Mouse (Mus musculus): ENCODE results near the gene Dtx1. TPM values are rescaled to one million over a fixed set of nuclear protein-coding genes. Genes with fewer than 3 reads are reported as not detected.

Gene Dtx1
- polyA plus RNA-seq, 1 experiment from 2014 or later: 3.6 TPM

- Histone ChIP-seq H3K27me3 (ENCODE audit: control insufficient read depth, insufficient read depth, low read length) (no peaks in the 10 kb centered on the region), H3K9ac (ENCODE audit: low read length) (no peak overlapping the region), H3K4me1 (ENCODE audit: control insufficient read depth, insufficient read depth, low read length) (no peaks in the 10 kb centered on the region), H3K9me3 (replicated peaks; ENCODE audit: control insufficient read depth, low read length) (no peaks in the 10 kb centered on the region), H3K27ac (ENCODE audit: low read length) (no peak overlapping the region), H3K36me3 (ENCODE audit: control insufficient read depth, insufficient read depth, low read length) (no peaks in the 10 kb centered on the region), H3K4me2 (ENCODE audit: low read depth, low read length) (no peak overlapping the region), H3K4me3 (replicated peaks; ENCODE audit: low read length) (no peak overlapping the region)
- WGBS: 23% methylated on average over 21 of the region's 21 CpGs
- ATAC-seq (ENCODE audit: insufficient read depth, low FRiP score): peak; percentile 22; the same call in 1 of the 2 replicates
Observed at GRCm38 (mm10) chr5:120674229-120675145, 37.2 kb downstream of the Dtx1 start.

- no peak for ATAC-seq (ENCODE audit: insufficient read depth, low FRiP score)
- H3K4me2 ChIP-seq (ENCODE audit: low read depth, low read length): no peak overlapping the region
- no peaks in the 10 kb centered on the region for H3K4me1 ChIP-seq (ENCODE audit: control insufficient read depth, insufficient read depth, low read length)
- WGBS: 3% methylated on average over 12 of the region's 12 CpGs
- H3K9me3 ChIP-seq (replicated peaks; ENCODE audit: control insufficient read depth, low read length): no peaks in the 10 kb centered on the region
- H3K36me3 ChIP-seq (ENCODE audit: control insufficient read depth, insufficient read depth, low read length): no peaks in the 10 kb centered on the region
- no peak overlapping the region for H3K27ac ChIP-seq (ENCODE audit: low read length)
- H3K9ac ChIP-seq (ENCODE audit: low read length): no peak overlapping the region
- no peaks in the 10 kb centered on the region for H3K27me3 ChIP-seq (ENCODE audit: control insufficient read depth, insufficient read depth, low read length)
- H3K4me3 ChIP-seq (replicated peaks; ENCODE audit: low read length): no peak overlapping the region
Observed at GRCm38 (mm10) chr5:120673626-120674025, 38.1 kb downstream of the Dtx1 start.

- Histone ChIP-seq H3K9me3 (replicated peaks; ENCODE audit: control insufficient read depth, low read length) (no peaks in the 10 kb centered on the region), H3K9ac (ENCODE audit: low read length) (no peak overlapping the region), H3K4me2 (ENCODE audit: low read depth, low read length) (no peak overlapping the region)
Observed at GRCm38 (mm10) chr5:120671865-120672264, 39.9 kb downstream of the Dtx1 start.

GRCm38 (mm10) chr5:120670132-120670531, 41.6 kb downstream of the Dtx1 start:
- WGBS: 81% methylated on average over 7 of the region's 7 CpGs
- H3K36me3 ChIP-seq (ENCODE audit: control insufficient read depth, insufficient read depth, low read length): no peaks in the 10 kb centered on the region
- peaks cover 6% of the 10 kb centered on the region; the same call in 1 of the 2 replicates for H3K27me3 ChIP-seq (ENCODE audit: control insufficient read depth, insufficient read depth, low read length)
- no peak overlapping the region for H3K9ac ChIP-seq (ENCODE audit: low read length)
- H3K9me3 ChIP-seq (replicated peaks; ENCODE audit: control insufficient read depth, low read length): no peaks in the 10 kb centered on the region
- no peak overlapping the region for H3K27ac ChIP-seq (ENCODE audit: low read length)
- H3K4me3 ChIP-seq (replicated peaks; ENCODE audit: low read length): no peak overlapping the region
- no peaks in the 10 kb centered on the region for H3K4me1 ChIP-seq (ENCODE audit: control insufficient read depth, insufficient read depth, low read length)
- ATAC-seq (ENCODE audit: insufficient read depth, low FRiP score): no peak
- no peak overlapping the region for H3K4me2 ChIP-seq (ENCODE audit: low read depth, low read length)

More at GRCm38 (mm10) chr5:120671865-120672264, 39.9 kb downstream of the Dtx1 start:
- Histone ChIP-seq H3K4me1 (ENCODE audit: control insufficient read depth, insufficient read depth, low read length) (no peaks in the 10 kb centered on the region), H3K27me3 (ENCODE audit: control insufficient read depth, insufficient read depth, low read length) (no peaks in the 10 kb centered on the region), H3K4me3 (replicated peaks; ENCODE audit: low read length) (no peak overlapping the region), H3K36me3 (ENCODE audit: control insufficient read depth, insufficient read depth, low read length) (no peaks in the 10 kb centered on the region), H3K27ac (ENCODE audit: low read length) (no peak overlapping the region)
- no peak for ATAC-seq (ENCODE audit: insufficient read depth, low FRiP score)
- 65% methylated on average over 3 of the region's 3 CpGs for WGBS

GRCm38 (mm10) chr5:120668761-120669160, 43.0 kb downstream of the Dtx1 start:
- no peak overlapping the region for H3K4me3 ChIP-seq (replicated peaks; ENCODE audit: low read length)
- H3K9ac ChIP-seq (ENCODE audit: low read length): no peak overlapping the region
- H3K4me1 ChIP-seq (ENCODE audit: control insufficient read depth, insufficient read depth, low read length): no peaks in the 10 kb centered on the region
- WGBS: 76% methylated on average over 7 of the region's 7 CpGs
- H3K27me3 ChIP-seq (ENCODE audit: control insufficient read depth, insufficient read depth, low read length): peaks cover 6% of the 10 kb centered on the region; the same call in 1 of the 2 replicates
- H3K36me3 ChIP-seq (ENCODE audit: control insufficient read depth, insufficient read depth, low read length): no peaks in the 10 kb centered on the region
- H3K27ac ChIP-seq (ENCODE audit: low read length): no peak overlapping the region
- no peak for ATAC-seq (ENCODE audit: insufficient read depth, low FRiP score)
- no peak overlapping the region for H3K4me2 ChIP-seq (ENCODE audit: low read depth, low read length)
- H3K9me3 ChIP-seq (replicated peaks; ENCODE audit: control insufficient read depth, low read length): no peaks in the 10 kb centered on the region

- no peak overlapping the region for H3K27ac ChIP-seq (ENCODE audit: low read length)
- H3K36me3 ChIP-seq (ENCODE audit: control insufficient read depth, insufficient read depth, low read length): no peaks in the 10 kb centered on the region
- no peak overlapping the region for H3K4me2 ChIP-seq (ENCODE audit: low read depth, low read length)
- WGBS: 55% methylated on average over 2 of the region's 2 CpGs
- ATAC-seq (ENCODE audit: insufficient read depth, low FRiP score): no peak
- no peaks in the 10 kb centered on the region for H3K4me1 ChIP-seq (ENCODE audit: control insufficient read depth, insufficient read depth, low read length)
- no peak overlapping the region for H3K4me3 ChIP-seq (replicated peaks; ENCODE audit: low read length)
- peaks cover 6% of the 10 kb centered on the region; the same call in 1 of the 2 replicates for H3K27me3 ChIP-seq (ENCODE audit: control insufficient read depth, insufficient read depth, low read length)
- no peak overlapping the region for H3K9ac ChIP-seq (ENCODE audit: low read length)
- no peaks in the 10 kb centered on the region for H3K9me3 ChIP-seq (replicated peaks; ENCODE audit: control insufficient read depth, low read length)
Observed at GRCm38 (mm10) chr5:120664888-120665287, 46.8 kb downstream of the Dtx1 start.

GRCm38 (mm10) chr5:120660816-120661215, 50.9 kb downstream of the Dtx1 start:
- H3K4me2 ChIP-seq (ENCODE audit: low read depth, low read length): no peak overlapping the region
- H3K4me3 ChIP-seq (replicated peaks; ENCODE audit: low read length): no peak overlapping the region
- H3K36me3 ChIP-seq (ENCODE audit: control insufficient read depth, insufficient read depth, low read length): no peaks in the 10 kb centered on the region
- 45% methylated on average over 5 of the region's 5 CpGs for WGBS
- H3K27ac ChIP-seq (ENCODE audit: low read length): no peak overlapping the region
- no peak overlapping the region for H3K9ac ChIP-seq (ENCODE audit: low read length)
- H3K4me1 ChIP-seq (ENCODE audit: control insufficient read depth, insufficient read depth, low read length): no peaks in the 10 kb centered on the region
- H3K27me3 ChIP-seq (ENCODE audit: control insufficient read depth, insufficient read depth, low read length): no peaks in the 10 kb centered on the region
- no peaks in the 10 kb centered on the region for H3K9me3 ChIP-seq (replicated peaks; ENCODE audit: control insufficient read depth, low read length)
- ATAC-seq (ENCODE audit: insufficient read depth, low FRiP score): no peak

- H3K9me3 ChIP-seq (replicated peaks; ENCODE audit: control insufficient read depth, low read length): no peaks in the 10 kb centered on the region
- WGBS: 81% methylated on average over 12 of the region's 12 CpGs
- H3K27ac ChIP-seq (ENCODE audit: low read length): no peak overlapping the region
- no peak overlapping the region for H3K4me2 ChIP-seq (ENCODE audit: low read depth, low read length)
- no peak overlapping the region for H3K4me3 ChIP-seq (replicated peaks; ENCODE audit: low read length)
- H3K4me1 ChIP-seq (ENCODE audit: control insufficient read depth, insufficient read depth, low read length): no peaks in the 10 kb centered on the region
- ATAC-seq (ENCODE audit: insufficient read depth, low FRiP score): no peak
- no peak overlapping the region for H3K9ac ChIP-seq (ENCODE audit: low read length)
- no peaks in the 10 kb centered on the region for H3K36me3 ChIP-seq (ENCODE audit: control insufficient read depth, insufficient read depth, low read length)
- no peaks in the 10 kb centered on the region for H3K27me3 ChIP-seq (ENCODE audit: control insufficient read depth, insufficient read depth, low read length)
Observed at GRCm38 (mm10) chr5:120656281-120656751, 55.4 kb downstream of the Dtx1 start.

GRCm38 (mm10) chr5:120653873-120654272, 57.9 kb downstream of the Dtx1 start:
- H3K4me3 ChIP-seq (replicated peaks; ENCODE audit: low read length): no peak overlapping the region

More at GRCm38 (mm10) chr5:120653873-120654272, 57.9 kb downstream of the Dtx1 start:
- no peak for ATAC-seq (ENCODE audit: insufficient read depth, low FRiP score)
- Histone ChIP-seq H3K4me1 (ENCODE audit: control insufficient read depth, insufficient read depth, low read length) (peaks cover under 1% of the 10 kb centered on the region; the same call in 1 of the 2 replicates), H3K9ac (ENCODE audit: low read length) (no peak overlapping the region), H3K27me3 (ENCODE audit: control insufficient read depth, insufficient read depth, low read length) (peaks cover 14% of the 10 kb centered on the region), H3K36me3 (ENCODE audit: control insufficient read depth, insufficient read depth, low read length) (no peaks in the 10 kb centered on the region), H3K4me2 (ENCODE audit: low read depth, low read length) (no peak overlapping the region), H3K9me3 (replicated peaks; ENCODE audit: control insufficient read depth, low read length) (no peaks in the 10 kb centered on the region), H3K27ac (ENCODE audit: low read length) (no peak overlapping the region)
- WGBS: 90% methylated on average over 2 of the region's 2 CpGs

Data from stomach, embryonic 16.5 days (tissue).